Mouse (Mus musculus): Measurements from ENCODE around the gene Olfr1232. TPM values are rescaled to one million over a fixed set of nuclear protein-coding genes. Genes with fewer than 3 reads are reported as not detected.

The Olfr1232 gene
- not detected for total RNA-seq (2021)

GRCm38 (mm10) chr2:89329575-89329974, at the start of gene Olfr1232:
Gene Olfr1232, minus strand, starts transcription at chr2:89329675.
- intact Hi-C loops (cut with DNase I): no loop called here

GRCm38 (mm10) chr2:89364765-89365164, 35.3 kb upstream of the Olfr1232 start, which contains the start of gene Olfr1234:
Gene Olfr1234, minus strand, starts transcription at chr2:89364865.
- intact Hi-C loops (cut with DNase I): no loop called here
- DNase-seq: no peak

More at GRCm38 (mm10) chr2:89329575-89329974, at the start of gene Olfr1232:
- no peak for DNase-seq

- DNase-seq: no peak
- intact Hi-C loops (cut with DNase I): no loop called here
Measured at GRCm38 (mm10) chr2:89342298-89342697, 12.8 kb upstream of the Olfr1232 start, which contains the start of gene Olfr1233. Gene Olfr1233, minus strand, starts transcription at chr2:89342398.

GRCm38 (mm10) chr2:89306974-89307373, 22.5 kb downstream of the Olfr1232 start, which contains the start of gene Olfr1231:
Gene Olfr1231, minus strand, starts transcription at chr2:89307074.
- no peak for DNase-seq
- intact Hi-C loops (cut with DNase I): no loop called here

- DNase-seq: no peak
- intact Hi-C loops (cut with DNase I): no loop called here
Measured at GRCm38 (mm10) chr2:89297168-89297567, 32.3 kb downstream of the Olfr1232 start, which contains the start of gene Olfr1230. Gene Olfr1230, minus strand, starts transcription at chr2:89297268.

GRCm38 (mm10) chr2:89287914-89288313, 41.6 kb downstream of the Olfr1232 start, which contains the start of gene Olfr1229:
Gene Olfr1229, minus strand, starts transcription at chr2:89288014.
- intact Hi-C loops (cut with DNase I): no loop called here

More at GRCm38 (mm10) chr2:89287914-89288313, 41.6 kb downstream of the Olfr1232 start, which contains the start of gene Olfr1229:
- no peak for DNase-seq

Other genes starting within 250 kb of the Olfr1232 start
- not detected for gene Olfr1219, start 246.2 kb downstream of the Olfr1232 start, total RNA-seq (2021)
- not detected for gene Olfr1220, start 222.8 kb downstream of the Olfr1232 start, total RNA-seq (2021)
- not detected for gene Olfr1221, start 212.4 kb downstream of the Olfr1232 start, total RNA-seq (2021)
- not detected for gene Olfr1222, start 196.6 kb downstream of the Olfr1232 start, total RNA-seq (2021)
- not detected for gene Olfr1223, start 178.1 kb downstream of the Olfr1232 start, total RNA-seq (2021)
- gene Olfr1224-ps1, start 165.6 kb downstream of the Olfr1232 start, total RNA-seq (2021): not detected
- gene Olfr1225, start 155.0 kb downstream of the Olfr1232 start, total RNA-seq (2021): not detected
- not detected for gene Olfr1226, start 129.6 kb downstream of the Olfr1232 start, total RNA-seq (2021)
- gene Olfr1228, start 75.6 kb downstream of the Olfr1232 start, total RNA-seq (2021): not detected
- gene Olfr1229, start 41.7 kb downstream of the Olfr1232 start, total RNA-seq (2021): not detected
- not detected for gene Olfr1230, start 32.4 kb downstream of the Olfr1232 start, total RNA-seq (2021)
- not detected for gene Olfr1231, start 22.6 kb downstream of the Olfr1232 start, total RNA-seq (2021)
- gene Olfr1233, start 12.7 kb upstream of the Olfr1232 start, total RNA-seq (2021): not detected
- gene Olfr1234, start 35.2 kb upstream of the Olfr1232 start, total RNA-seq (2021): not detected
- gene Olfr1238, start 80.0 kb upstream of the Olfr1232 start, total RNA-seq (2021): not detected
- not detected for gene Olfr1239, start 90.7 kb upstream of the Olfr1232 start, total RNA-seq (2021)
- not detected for gene Olfr1240, start 113.3 kb upstream of the Olfr1232 start, total RNA-seq (2021)
- gene Olfr1241, start 157.5 kb upstream of the Olfr1232 start, total RNA-seq (2021): not detected
- gene Olfr1242, start 168.7 kb upstream of the Olfr1232 start, total RNA-seq (2021): not detected
- gene Olfr1243, start 201.8 kb upstream of the Olfr1232 start, total RNA-seq (2021): not detected
- not detected for gene Olfr1245, start 248.8 kb upstream of the Olfr1232 start, total RNA-seq (2021)